Mouse (Mus musculus): ENCODE data around the gene Cend1. TPM values are rescaled to one million over a fixed set of nuclear protein-coding genes. Genes with fewer than 3 reads are reported as not detected.
"Not testable (repeated sequence)": the region's sequence is repeated elsewhere in the genome, so short reads cannot be mapped to it uniquely, and the experiment has no call there.

Cend1 gene
- total and polyA plus RNA-seq, 2 experiments from 2014 or later = 0.27 to 1.8 TPM

DNA sequence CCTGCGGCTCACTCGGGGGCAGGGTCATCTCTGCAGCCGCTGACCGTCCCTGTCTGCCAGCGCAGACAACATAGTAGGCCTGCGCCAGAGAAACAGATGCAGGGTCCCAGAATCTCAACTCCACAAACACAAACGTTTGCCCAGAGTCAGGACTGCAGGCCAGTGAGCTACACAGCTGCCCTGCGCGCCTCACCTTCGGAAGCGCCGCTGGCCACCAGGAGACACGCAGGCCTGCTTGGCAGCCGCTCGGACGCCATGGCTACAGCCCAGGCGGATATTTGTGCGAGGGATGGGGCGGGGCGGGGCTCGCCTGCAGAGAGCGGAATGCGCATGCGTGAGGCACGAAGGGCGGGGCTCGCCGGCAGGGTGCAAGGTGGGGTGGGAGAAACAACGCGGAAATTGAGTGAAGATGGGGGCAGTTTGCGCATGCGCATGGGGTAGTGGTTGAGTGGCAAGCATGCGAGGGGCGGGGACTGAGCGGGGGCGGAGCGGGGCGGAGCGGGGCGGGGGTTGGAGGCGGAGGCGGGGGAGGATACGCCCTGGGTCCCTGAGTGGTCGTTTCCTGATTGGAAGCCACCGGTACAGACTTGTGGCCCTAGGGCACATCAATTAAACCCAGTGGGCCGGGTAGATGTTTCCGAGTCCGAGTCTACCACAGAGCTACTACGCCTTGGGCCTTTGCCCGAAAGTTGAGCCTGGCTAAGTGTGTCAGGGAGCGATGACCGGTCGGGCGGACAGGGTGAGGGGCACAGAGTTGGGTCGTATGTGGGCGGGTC lies 15.3 kb downstream of the Cend1 start, which contains the start of gene Gatd1:
TSS of gene Gatd1 (minus strand) at position 328 of the 776 bp plus-strand sequence.
- peak; percentile 95 for ATAC-seq (ENCODE audit: insufficient read depth, low read depth)
- 1% methylated on average over 53 of the region's 56 CpGs for WGBS
- TF ChIP-seq CTCF (IDR thresholded peaks at IDR 0.05; ENCODE audit: low read depth) (peak; percentile 28; the same call in 1 of the 2 replicates), EP300 (IDR thresholded peaks at IDR 0.05; ENCODE audit: low read depth) (no peak)
- Histone ChIP-seq H3K9ac (replicated peaks; ENCODE audit: low read depth, low read length) (peak within 1 kb of the TSS; percentile 80), H3K27ac (ENCODE audit: low read depth) (peak within 1 kb of the TSS; percentile 77), H3K9me3 (replicated peaks; ENCODE audit: control insufficient read depth, low read length) (no peaks in the 10 kb centered on the region), H3K4me1 (ENCODE audit: control insufficient read depth, insufficient read depth) (peaks cover 6% of the 10 kb centered on the region), H3K4me2 (ENCODE audit: low read depth, low read length) (peak within 1 kb of the TSS; percentile 87), H3K4me3 (ENCODE audit: low read depth, low read length) (peak within 1 kb of the TSS; percentile 70), H3K36me3 (replicated peaks; ENCODE audit: control insufficient read depth, insufficient read depth, low read length) (peaks cover 12% of the 10 kb centered on the region; the same call in 1 of the 2 replicates), H3K27me3 (ENCODE audit: control insufficient read depth, insufficient read depth, low read length) (no peaks in the 10 kb centered on the region)
- DNase-seq (ENCODE audit: low spot score) = peak; percentile 98

GRCm38 (mm10) chr7:141413331-141413730 lies 16.0 kb downstream of the Cend1 start:
- no peaks in the 10 kb centered on the region for H3K9me3 ChIP-seq (replicated peaks; ENCODE audit: control insufficient read depth, low read length)
- peak overlapping the region; percentile 87 for H3K4me2 ChIP-seq (ENCODE audit: low read depth, low read length)
- no peak; the same call in 1 of the 2 replicates for ATAC-seq (ENCODE audit: insufficient read depth, low read depth)
- peaks cover 15% of the 10 kb centered on the region; the same call in 1 of the 2 replicates for H3K36me3 ChIP-seq (replicated peaks; ENCODE audit: control insufficient read depth, insufficient read depth, low read length)
- peaks cover 6% of the 10 kb centered on the region for H3K4me1 ChIP-seq (ENCODE audit: control insufficient read depth, insufficient read depth)
- no peak for DNase-seq (ENCODE audit: low spot score)
- peak overlapping the region; percentile 62 for H3K27ac ChIP-seq (ENCODE audit: low read depth)
- peak overlapping the region; percentile 80 for H3K9ac ChIP-seq (replicated peaks; ENCODE audit: low read depth, low read length)
- TF ChIP-seq EP300 (IDR thresholded peaks at IDR 0.05; ENCODE audit: low read depth) (no peak), CTCF (IDR thresholded peaks at IDR 0.05; ENCODE audit: low read depth) (no peak)
- no peaks in the 10 kb centered on the region for H3K27me3 ChIP-seq (ENCODE audit: control insufficient read depth, insufficient read depth, low read length)
- H3K4me3 ChIP-seq (ENCODE audit: low read depth, low read length) = peak overlapping the region; percentile 70
- 3% methylated on average over 16 of the region's 16 CpGs for WGBS

- Histone ChIP-seq H3K36me3 (replicated peaks; ENCODE audit: control insufficient read depth, insufficient read depth, low read length) (peaks cover 20% of the 10 kb centered on the region), H3K27ac (ENCODE audit: low read depth) (no peak overlapping the region), H3K4me1 (ENCODE audit: control insufficient read depth, insufficient read depth) (peaks cover 6% of the 10 kb centered on the region), H3K9me3 (replicated peaks; ENCODE audit: control insufficient read depth, low read length) (no peaks in the 10 kb centered on the region), H3K4me2 (ENCODE audit: low read depth, low read length) (no peak overlapping the region), H3K27me3 (ENCODE audit: control insufficient read depth, insufficient read depth, low read length) (no peaks in the 10 kb centered on the region), H3K9ac (replicated peaks; ENCODE audit: low read depth, low read length) (no peak overlapping the region), H3K4me3 (ENCODE audit: low read depth, low read length) (no peak overlapping the region)
- 72% methylated on average over 1 of the region's 1 CpGs for WGBS
- ATAC-seq (ENCODE audit: insufficient read depth, low read depth) = no peak
- TF ChIP-seq EP300 (IDR thresholded peaks at IDR 0.05; ENCODE audit: low read depth) (no peak), CTCF (IDR thresholded peaks at IDR 0.05; ENCODE audit: low read depth) (no peak)
- no peak for DNase-seq (ENCODE audit: low spot score)
Observed at GRCm38 (mm10) chr7:141411667-141412066, 17.6 kb downstream of the Cend1 start.

DNA sequence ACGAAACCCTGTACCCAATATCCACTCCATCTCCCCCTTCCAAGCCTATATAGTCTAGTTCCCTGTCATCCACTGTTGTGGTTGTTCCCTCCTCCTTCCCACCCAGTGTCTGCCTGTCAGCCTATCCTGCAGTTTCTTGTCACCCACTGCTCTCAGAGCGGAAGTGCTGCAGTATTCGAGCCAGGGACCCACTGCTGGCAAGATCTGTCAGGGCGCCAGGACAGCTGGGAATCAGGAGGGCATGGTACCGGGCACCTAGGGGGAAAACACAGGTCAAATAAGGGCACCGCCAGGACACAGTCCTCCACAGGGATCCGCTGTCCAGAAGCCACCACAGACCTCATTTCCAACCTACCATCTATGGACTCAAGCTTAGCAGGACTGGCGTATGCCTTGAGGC lies 18.7 kb downstream of the Cend1 start:
- ATAC-seq (ENCODE audit: insufficient read depth, low read depth) (no peak), DNase-seq (ENCODE audit: low spot score) (no peak)
- Histone ChIP-seq H3K9ac (replicated peaks; ENCODE audit: low read depth, low read length) (no peak overlapping the region), H3K4me1 (ENCODE audit: control insufficient read depth, insufficient read depth) (peaks cover 6% of the 10 kb centered on the region), H3K4me2 (ENCODE audit: low read depth, low read length) (no peak overlapping the region), H3K36me3 (replicated peaks; ENCODE audit: control insufficient read depth, insufficient read depth, low read length) (peaks cover 20% of the 10 kb centered on the region), H3K27me3 (ENCODE audit: control insufficient read depth, insufficient read depth, low read length) (no peaks in the 10 kb centered on the region), H3K4me3 (ENCODE audit: low read depth, low read length) (no peak overlapping the region), H3K9me3 (replicated peaks; ENCODE audit: control insufficient read depth, low read length) (no peaks in the 10 kb centered on the region), H3K27ac (ENCODE audit: low read depth) (no peak overlapping the region)
- TF ChIP-seq EP300 (IDR thresholded peaks at IDR 0.05; ENCODE audit: low read depth) = no peak
- no peak for TF ChIP-seq CTCF (IDR thresholded peaks at IDR 0.05; ENCODE audit: low read depth)
- 87% methylated on average over 8 of the region's 8 CpGs for WGBS

- 9% methylated on average over 11 of the region's 11 CpGs for WGBS
- TF ChIP-seq CTCF (IDR thresholded peaks at IDR 0.05; ENCODE audit: low read depth) (peak; percentile 92), EP300 (IDR thresholded peaks at IDR 0.05; ENCODE audit: low read depth) (no peak)
- no peaks in the 10 kb centered on the region for H3K27me3 ChIP-seq (ENCODE audit: control insufficient read depth, insufficient read depth, low read length)
Observed at GRCm38 (mm10) chr7:141408833-141409232, 20.5 kb downstream of the Cend1 start.

GRCm38 (mm10) chr7:141407670-141408069 lies 21.6 kb downstream of the Cend1 start:
- not testable (repeated sequence) for H3K9ac ChIP-seq (replicated peaks; ENCODE audit: low read depth, low read length); ATAC-seq (ENCODE audit: insufficient read depth, low read depth); H3K4me2 ChIP-seq (ENCODE audit: low read depth, low read length); H3K9me3 ChIP-seq (replicated peaks; ENCODE audit: control insufficient read depth, low read length); H3K27me3 ChIP-seq (ENCODE audit: control insufficient read depth, insufficient read depth, low read length); H3K4me3 ChIP-seq (ENCODE audit: low read depth, low read length); DNase-seq (ENCODE audit: low spot score); H3K27ac ChIP-seq (ENCODE audit: low read depth); H3K4me1 ChIP-seq (ENCODE audit: control insufficient read depth, insufficient read depth)
- WGBS = 92% methylated on average over 7 of the region's 7 CpGs
- H3K36me3 ChIP-seq (replicated peaks; ENCODE audit: control insufficient read depth, insufficient read depth, low read length) = peaks cover 20% of the 10 kb centered on the region

More at GRCm38 (mm10) chr7:141408833-141409232, 20.5 kb downstream of the Cend1 start:
- H3K36me3 ChIP-seq (replicated peaks; ENCODE audit: control insufficient read depth, insufficient read depth, low read length) = peaks cover 20% of the 10 kb centered on the region
- no peaks in the 10 kb centered on the region for H3K9me3 ChIP-seq (replicated peaks; ENCODE audit: control insufficient read depth, low read length)
- peak; percentile 85 for DNase-seq (ENCODE audit: low spot score)
- H3K27ac ChIP-seq (ENCODE audit: low read depth) = no peak overlapping the region
- no peaks in the 10 kb centered on the region for H3K4me1 ChIP-seq (ENCODE audit: control insufficient read depth, insufficient read depth)
- no peak overlapping the region for H3K4me2 ChIP-seq (ENCODE audit: low read depth, low read length)
- ATAC-seq (ENCODE audit: insufficient read depth, low read depth) = peak; percentile 77
- no peak overlapping the region for H3K9ac ChIP-seq (replicated peaks; ENCODE audit: low read depth, low read length)
- no peak overlapping the region for H3K4me3 ChIP-seq (ENCODE audit: low read depth, low read length)
